9 mouse cellular contexts compared by ENCODE assay signal in the genomic region with DNA sequence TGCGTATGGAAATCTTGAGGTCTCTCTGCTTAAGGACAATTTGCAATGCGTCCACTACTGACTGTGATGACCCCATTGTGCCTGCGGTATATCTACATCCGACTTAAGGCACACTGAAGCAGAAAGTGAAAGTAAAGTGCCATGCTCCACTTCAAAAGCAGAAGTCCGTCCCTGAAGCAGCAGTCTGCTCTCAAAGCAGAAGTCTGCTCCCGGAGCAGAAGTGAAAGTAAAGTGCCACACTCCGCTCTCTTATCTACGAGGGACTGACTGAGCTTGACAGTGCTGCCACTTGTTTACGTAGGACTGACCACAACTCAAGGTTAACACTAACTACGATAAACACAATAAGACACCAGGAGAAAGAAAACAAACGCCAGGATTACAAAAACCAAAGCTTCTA.
DNase-seq lines count a peak whose midpoint lies in the region; ATAC-seq and TF ChIP-seq lines count a peak whose summit lies in the region.
"Had no signal": no experiment of that assay in that cellular context is flagged by ENCODE, and none has a peak within 500 bp of the region (broad histone marks: within the 10 kb centered on the region; RNA-seq: fewer than 3 reads in every experiment).

No protein-coding gene starts in this region.

- H3K4me2 ChIP-seq in heart, embryonic 13.5 days: peak overlapping the region; percentile 63
- H3K4me2 ChIP-seq in liver, embryonic 16.5 days (ENCODE audit: low read depth, low read length): peak overlapping the region; percentile 60
- no peak overlapping the region for H3K4me2 ChIP-seq in hindbrain, postnatal 0 days (ENCODE audit: low read depth, low read length)
- H3K4me2 ChIP-seq: hindbrain, embryonic 15.5 days had no signal

- ATAC-seq in heart, embryonic 13.5 days (ENCODE audit: extremely low read depth, insufficient number of reproducible peaks, low FRiP score, low TSS enrichment): no peak
- peak; percentile 81 for ATAC-seq in liver, embryonic 16.5 days (ENCODE audit: low read depth)
- ATAC-seq in hindbrain, postnatal 0 days: no peak

- intact Hi-C loops in left cerebral cortex, postnatal 36 days (cut with DNase I): no loop called here

- peak overlapping the region; percentile 51 for H3K4me3 ChIP-seq in heart, embryonic 13.5 days
- peak overlapping the region; percentile 70 for H3K4me3 ChIP-seq in liver, embryonic 16.5 days (ENCODE audit: low read depth, low read length)
- H3K4me3 ChIP-seq in hindbrain, postnatal 0 days (ENCODE audit: low read length): no peak overlapping the region
- H3K4me3 ChIP-seq: hindbrain, embryonic 15.5 days had no signal

- WGBS in heart, embryonic 13.5 days: 46% methylated on average over 11 of the region's 11 CpGs
- WGBS in liver, embryonic 16.5 days (ENCODE audit: insufficient replicate concordance): 9% methylated on average over 11 of the region's 11 CpGs
- WGBS in hindbrain, postnatal 0 days: 86% methylated on average over 11 of the region's 11 CpGs

- H3K27me3 ChIP-seq in heart, embryonic 13.5 days (replicated peaks): no peaks in the 10 kb centered on the region
- H3K27me3 ChIP-seq in liver, embryonic 16.5 days (ENCODE audit: control insufficient read depth, insufficient read depth, low read depth, low read length): no peaks in the 10 kb centered on the region
- no peaks in the 10 kb centered on the region for H3K27me3 ChIP-seq in hindbrain, postnatal 0 days (ENCODE audit: insufficient read depth, low read length)
- H3K27me3 ChIP-seq: hindbrain, embryonic 15.5 days had no signal

- H3K9me3 ChIP-seq in heart, embryonic 13.5 days: no peaks in the 10 kb centered on the region; the same call in 1 of the 2 replicates
- H3K9me3 ChIP-seq in liver, embryonic 16.5 days (replicated peaks; ENCODE audit: control insufficient read depth, low read length): no peaks in the 10 kb centered on the region
- no peaks in the 10 kb centered on the region for H3K9me3 ChIP-seq in hindbrain, postnatal 0 days (ENCODE audit: low read length)
- H3K9me3 ChIP-seq: hindbrain, embryonic 15.5 days had no signal

- TF ChIP-seq CTCF in hindbrain, postnatal 0 days (IDR thresholded peaks at IDR 0.05; ENCODE audit: low read depth): no peak

- DNase-seq in gastrocnemius, adult 18-20 months (ENCODE audit: low spot score): peak; percentile 15
- DNase-seq in gastrocnemius, postnatal 10 days: no peak
- peak; percentile 26 to 31 for DNase-seq in adrenal gland, adult 18-20 months (ENCODE audit: low spot score in 2 of 2)
- peak; percentile 27 to 62 for DNase-seq in spleen, postnatal 10 days (ENCODE audit: low spot score in 2 of 2)
- DNase-seq in left cerebral cortex, postnatal 36 days (ENCODE audit: low spot score in 2 of 2): no peak
- no peak for DNase-seq in hindbrain, postnatal 0 days (ENCODE audit: low spot score)

- 0 out of 2 replicates have a peak overlapping the region, but pooled peaks have one; percentile 48 for H3K27ac ChIP-seq in heart, embryonic 13.5 days (replicated peaks)
- peak overlapping the region; percentile 60 for H3K27ac ChIP-seq in liver, embryonic 16.5 days (ENCODE audit: low read length)
- no peak overlapping the region for H3K27ac ChIP-seq in hindbrain, postnatal 0 days
- H3K27ac ChIP-seq: hindbrain, embryonic 15.5 days had no signal

- no peaks in the 10 kb centered on the region for H3K4me1 ChIP-seq in heart, embryonic 13.5 days
- no peaks in the 10 kb centered on the region for H3K4me1 ChIP-seq in liver, embryonic 16.5 days (ENCODE audit: control insufficient read depth, low read depth, low read length)
- H3K4me1 ChIP-seq in hindbrain, postnatal 0 days (ENCODE audit: insufficient read depth, low read length): no peaks in the 10 kb centered on the region
- H3K4me1 ChIP-seq: hindbrain, embryonic 15.5 days had no signal

- H3K36me3 ChIP-seq in heart, embryonic 13.5 days: no peaks in the 10 kb centered on the region
- H3K36me3 ChIP-seq in liver, embryonic 16.5 days (ENCODE audit: control insufficient read depth, insufficient read depth): no peaks in the 10 kb centered on the region
- H3K36me3 ChIP-seq in hindbrain, postnatal 0 days (ENCODE audit: insufficient read depth, low read length): no peaks in the 10 kb centered on the region
- H3K36me3 ChIP-seq: hindbrain, embryonic 15.5 days had no signal

- peak overlapping the region; percentile 71 for H3K9ac ChIP-seq in heart, embryonic 13.5 days
- H3K9ac ChIP-seq in liver, embryonic 16.5 days (ENCODE audit: low read depth, low read length): peak overlapping the region; percentile 59
- no peak overlapping the region for H3K9ac ChIP-seq in hindbrain, postnatal 0 days (replicated peaks; ENCODE audit: low read length)
- H3K9ac ChIP-seq: hindbrain, embryonic 15.5 days had no signal

Comparison
In these comparisons a context has a peak if more than half of its experiments do, and no peak if none do; other contexts are left out.
1. DNase-seq: peak in gastrocnemius, adult 18-20 months (single experiment), adrenal gland, adult 18-20 months (2 of 2) and spleen, postnatal 10 days (2 of 2); none in gastrocnemius, postnatal 10 days (single experiment), left cerebral cortex, postnatal 36 days (0 of 2) and hindbrain, postnatal 0 days (single experiment).